Mouse (Mus musculus) cerebellum, postnatal 4 days (tissue): Measurements from ENCODE around the gene Nol6.

ENCODE experiments used
- DNase-seq, 2 experiments: peaks; one replicate each; pipeline ENCODE4 v3.0.0; 2022; ENCODE audit warnings: low spot score in 2 of 2, mixed read lengths in 1 of 2

Nol6 gene

GRCm38 (mm10) chr4:41118706-41119292 is 5.5 kb downstream of the Nol6 start:
- peak in 1 of 2 experiments; percentile 64 for DNase-seq

- DNase-seq: no peak
These were observed 7.4 kb downstream of the Nol6 start for GRCm38 (mm10) chr4:41116817-41117216.

GRCm38 (mm10) chr4:41115793-41116192 is 8.5 kb downstream of the Nol6 start:
- DNase-seq: no peak

GRCm38 (mm10) chr4:41115074-41115473 is 9.2 kb downstream of the Nol6 start:
- no peak for DNase-seq

- DNase-seq: no peak
These were observed 9.7 kb downstream of the Nol6 start for GRCm38 (mm10) chr4:41114358-41115070.

- DNase-seq: no peak
These were observed 15.4 kb downstream of the Nol6 start for GRCm38 (mm10) chr4:41108717-41109425.

- DNase-seq: no peak
These were observed 16.8 kb downstream of the Nol6 start for GRCm38 (mm10) chr4:41107440-41107839.

- no peak for DNase-seq
These were observed 21.4 kb downstream of the Nol6 start for GRCm38 (mm10) chr4:41102901-41103300.

GRCm38 (mm10) chr4:41100986-41101385 is 23.3 kb downstream of the Nol6 start:
- DNase-seq: no peak

- no peak for DNase-seq
These were observed 25.7 kb downstream of the Nol6 start for GRCm38 (mm10) chr4:41098577-41098951.

GRCm38 (mm10) chr4:41097871-41098576 is 26.2 kb downstream of the Nol6 start, which contains the start of gene Aqp3:
Gene Aqp3, minus strand, starts transcription at chr4:41098183.
- peak in 1 of 2 experiments; percentile 39 for DNase-seq

GRCm38 (mm10) chr4:41097381-41097780 is 26.9 kb downstream of the Nol6 start:
- DNase-seq: no peak

GRCm38 (mm10) chr4:41096794-41097193 is 27.5 kb downstream of the Nol6 start:
- DNase-seq: no peak

GRCm38 (mm10) chr4:41096169-41096568 is 28.1 kb downstream of the Nol6 start:
- DNase-seq: no peak

- no peak for DNase-seq
These were observed 29.9 kb downstream of the Nol6 start for GRCm38 (mm10) chr4:41094361-41094760.

- no peak for DNase-seq
These were observed 31.3 kb downstream of the Nol6 start for GRCm38 (mm10) chr4:41092958-41093357.

- no peak for DNase-seq
These were observed 32.9 kb downstream of the Nol6 start for GRCm38 (mm10) chr4:41091391-41091790.

- DNase-seq: no peak
These were observed 34.5 kb downstream of the Nol6 start for GRCm38 (mm10) chr4:41089705-41090104.

GRCm38 (mm10) chr4:41089189-41089588 is 35.1 kb downstream of the Nol6 start:
- DNase-seq: no peak

GRCm38 (mm10) chr4:41087459-41088298 is 36.6 kb downstream of the Nol6 start:
- DNase-seq: no peak

- DNase-seq: no peak
These were observed 37.3 kb downstream of the Nol6 start for GRCm38 (mm10) chr4:41086947-41087346.
